Mouse (Mus musculus): Measurements from ENCODE around the gene Zhx3. TPM values are rescaled to one million over a fixed set of nuclear protein-coding genes. Genes with fewer than 3 reads are reported as not detected.

The Zhx3 gene
- polyA plus RNA-seq, 2 experiments = 0.73 to 1.6 TPM

DNA sequence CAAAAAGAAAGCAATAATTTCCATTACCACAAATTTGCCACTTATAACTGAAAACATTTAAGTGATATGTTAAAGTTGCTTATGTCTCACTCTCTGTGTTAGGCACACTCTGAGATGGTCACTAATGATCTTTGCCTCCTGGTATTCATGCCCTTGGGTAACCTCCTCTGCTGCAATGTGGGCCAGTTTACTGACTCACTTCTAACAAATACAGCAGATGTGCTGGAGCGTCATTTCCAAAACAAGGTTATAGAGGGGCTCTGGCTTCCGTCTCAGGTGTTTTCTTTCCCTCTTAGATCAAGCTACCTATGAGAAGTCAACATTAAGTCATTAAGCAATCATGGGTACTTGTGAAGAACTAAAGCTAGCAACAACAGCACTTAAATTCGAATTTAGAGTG, 22.4 kb downstream of the Zhx3 start:
- H3K4me1 ChIP-seq (replicated peaks; ENCODE audit: control insufficient read depth in 2 of 2, insufficient read depth in 2 of 2, low read length in 1 of 2) = no peaks in the 10 kb centered on the region
- H3K9ac ChIP-seq (replicated peaks) = no peak overlapping the region
- TF ChIP-seq EP300 (IDR thresholded peaks at IDR 0.05; ENCODE audit: low read depth) = no peak
- TF ChIP-seq CTCF (IDR thresholded peaks at IDR 0.05; ENCODE audit: low read depth) = no peak
- no peaks in the 10 kb centered on the region for H3K36me3 ChIP-seq (replicated peaks; ENCODE audit: control insufficient read depth, insufficient read depth, low read depth)
- H3K9me3 ChIP-seq (ENCODE audit: control insufficient read depth, low read length) = no peaks in the 10 kb centered on the region
- H3K27me3 ChIP-seq (ENCODE audit: control insufficient read depth, insufficient read depth, low read length) = no peaks in the 10 kb centered on the region
- WGBS (ENCODE audit: insufficient replicate concordance) = 53% methylated on average over 3 of the region's 3 CpGs
- H3K4me2 ChIP-seq (ENCODE audit: low read depth) = no peak overlapping the region
- no peak for ATAC-seq (ENCODE audit: insufficient read depth)
- DNase-seq (ENCODE audit: low read depth in 3 of 3, low spot score in 3 of 3) = no peak
- H3K4me3 ChIP-seq (ENCODE audit: insufficient read depth in 1 of 2, low read depth in 2 of 2, low read length in 2 of 2) = no peak overlapping the region
- no peak overlapping the region for H3K27ac ChIP-seq

DNA sequence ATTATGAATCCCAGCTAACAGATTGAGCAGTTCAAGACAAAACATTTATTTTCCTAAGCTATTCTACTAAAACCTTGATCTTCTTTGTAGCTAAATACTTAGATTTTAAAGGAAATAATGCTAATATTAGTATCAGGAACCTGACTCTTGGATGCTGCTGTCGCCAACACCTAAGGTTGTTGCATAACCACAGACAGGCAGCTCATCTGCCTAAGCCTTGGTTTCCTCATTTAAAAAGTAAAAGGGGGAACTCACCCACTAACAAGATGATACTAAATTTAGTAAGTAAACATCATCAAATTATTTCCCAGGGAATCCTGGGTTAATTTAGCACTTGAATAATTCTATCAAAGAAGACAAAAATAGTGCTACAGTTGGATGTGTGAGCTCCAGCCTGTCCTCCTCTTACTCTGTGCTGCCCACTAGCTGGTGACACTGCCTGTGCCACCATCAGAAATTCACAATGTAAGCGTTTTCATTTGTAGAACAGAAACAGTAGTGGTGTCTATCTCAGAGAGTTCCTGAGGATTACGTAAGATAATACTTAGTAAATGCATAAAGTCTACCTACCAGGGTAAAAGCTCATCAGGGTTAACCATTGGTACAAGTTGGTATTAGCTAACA, 23.1 kb downstream of the Zhx3 start:
- no peak for DNase-seq (ENCODE audit: low read depth in 3 of 3, low spot score in 3 of 3)
- H3K36me3 ChIP-seq (replicated peaks; ENCODE audit: control insufficient read depth, insufficient read depth, low read depth) = no peaks in the 10 kb centered on the region
- 47% methylated on average over 3 of the region's 3 CpGs for WGBS (ENCODE audit: insufficient replicate concordance)
- H3K4me1 ChIP-seq (replicated peaks; ENCODE audit: control insufficient read depth in 2 of 2, insufficient read depth in 2 of 2, low read length in 1 of 2) = no peaks in the 10 kb centered on the region
- no peaks in the 10 kb centered on the region for H3K9me3 ChIP-seq (ENCODE audit: control insufficient read depth, low read length)
- TF ChIP-seq CTCF (IDR thresholded peaks at IDR 0.05; ENCODE audit: low read depth) = no peak
- no peak for TF ChIP-seq EP300 (IDR thresholded peaks at IDR 0.05; ENCODE audit: low read depth)
- no peak overlapping the region for H3K4me3 ChIP-seq (ENCODE audit: insufficient read depth in 1 of 2, low read depth in 2 of 2, low read length in 2 of 2)
- no peak for ATAC-seq (ENCODE audit: insufficient read depth)
- no peaks in the 10 kb centered on the region for H3K27me3 ChIP-seq (ENCODE audit: control insufficient read depth, insufficient read depth, low read length)
- no peak overlapping the region for H3K27ac ChIP-seq
- H3K9ac ChIP-seq (replicated peaks) = no peak overlapping the region
- no peak overlapping the region for H3K4me2 ChIP-seq (ENCODE audit: low read depth)

DNA sequence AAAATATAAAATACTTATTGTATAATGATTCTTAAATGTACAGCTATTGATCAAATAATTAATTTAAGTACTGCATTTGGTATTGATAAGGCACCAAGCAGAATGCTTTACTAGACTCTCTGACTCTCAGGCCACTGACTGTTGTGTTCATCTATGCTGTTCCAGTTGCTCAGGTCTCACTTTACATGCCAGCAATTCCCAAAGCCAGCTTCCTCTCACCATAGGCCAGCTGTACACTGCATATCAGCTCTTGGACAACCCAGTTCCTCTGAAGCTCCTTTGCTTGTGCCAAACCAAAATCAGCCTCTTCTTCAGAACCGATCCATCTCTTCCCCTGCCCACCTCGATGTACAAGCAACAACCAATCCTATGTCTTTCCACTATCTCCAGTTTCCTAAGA, 24.6 kb downstream of the Zhx3 start:
- 61% methylated on average over 2 of the region's 2 CpGs for WGBS (ENCODE audit: insufficient replicate concordance)
- no peak for DNase-seq (ENCODE audit: low read depth in 3 of 3, low spot score in 3 of 3)
- H3K9me3 ChIP-seq (ENCODE audit: control insufficient read depth, low read length) = no peaks in the 10 kb centered on the region
- H3K9ac ChIP-seq (replicated peaks) = no peak overlapping the region
- no peak for ATAC-seq (ENCODE audit: insufficient read depth)
- no peaks in the 10 kb centered on the region for H3K27me3 ChIP-seq (ENCODE audit: control insufficient read depth, insufficient read depth, low read length)
- H3K4me3 ChIP-seq (ENCODE audit: insufficient read depth in 1 of 2, low read depth in 2 of 2, low read length in 2 of 2) = no peak overlapping the region
- H3K4me1 ChIP-seq (replicated peaks; ENCODE audit: control insufficient read depth in 2 of 2, insufficient read depth in 2 of 2, low read length in 1 of 2) = no peaks in the 10 kb centered on the region
- TF ChIP-seq EP300 (IDR thresholded peaks at IDR 0.05; ENCODE audit: low read depth) = no peak
- no peak for TF ChIP-seq CTCF (IDR thresholded peaks at IDR 0.05; ENCODE audit: low read depth)
- H3K36me3 ChIP-seq (replicated peaks; ENCODE audit: control insufficient read depth, insufficient read depth, low read depth) = no peaks in the 10 kb centered on the region
- no peak overlapping the region for H3K27ac ChIP-seq
- no peak overlapping the region for H3K4me2 ChIP-seq (ENCODE audit: low read depth)

DNA sequence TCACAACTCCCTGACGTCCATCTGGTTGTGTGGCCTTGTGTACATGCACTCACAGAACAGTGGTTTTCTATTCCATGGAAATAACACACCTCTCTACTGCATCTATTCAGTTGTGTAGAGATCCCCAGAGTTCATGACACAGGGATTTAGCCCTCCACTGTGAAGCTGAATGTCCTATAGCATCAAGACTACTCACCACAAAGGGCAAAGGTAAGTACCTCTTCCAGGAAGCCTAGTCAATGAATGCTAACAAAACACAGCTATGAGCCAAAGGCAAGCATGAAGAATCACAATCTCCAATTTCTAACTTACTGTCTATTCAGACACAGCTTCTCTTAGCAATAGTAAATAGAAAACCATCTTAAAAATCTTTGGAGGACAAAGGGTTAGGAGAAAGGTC, 25.1 kb downstream of the Zhx3 start:
- no peaks in the 10 kb centered on the region for H3K27me3 ChIP-seq (ENCODE audit: control insufficient read depth, insufficient read depth, low read length)
- TF ChIP-seq EP300 (IDR thresholded peaks at IDR 0.05; ENCODE audit: low read depth) = no peak
- no peak for TF ChIP-seq CTCF (IDR thresholded peaks at IDR 0.05; ENCODE audit: low read depth)
- H3K4me1 ChIP-seq (replicated peaks; ENCODE audit: control insufficient read depth in 2 of 2, insufficient read depth in 2 of 2, low read length in 1 of 2) = no peaks in the 10 kb centered on the region
- WGBS (ENCODE audit: insufficient replicate concordance) = 58% methylated on average over 1 of the region's 1 CpGs
- H3K36me3 ChIP-seq (replicated peaks; ENCODE audit: control insufficient read depth, insufficient read depth, low read depth) = no peaks in the 10 kb centered on the region
- H3K4me3 ChIP-seq (ENCODE audit: insufficient read depth in 1 of 2, low read depth in 2 of 2, low read length in 2 of 2) = no peak overlapping the region
- no peak overlapping the region for H3K4me2 ChIP-seq (ENCODE audit: low read depth)
- ATAC-seq (ENCODE audit: insufficient read depth) (no peak), DNase-seq (ENCODE audit: low read depth in 3 of 3, low spot score in 3 of 3) (no peak)
- H3K9me3 ChIP-seq (ENCODE audit: control insufficient read depth, low read length) = no peaks in the 10 kb centered on the region
- H3K9ac ChIP-seq (replicated peaks) = no peak overlapping the region
- no peak overlapping the region for H3K27ac ChIP-seq

DNA sequence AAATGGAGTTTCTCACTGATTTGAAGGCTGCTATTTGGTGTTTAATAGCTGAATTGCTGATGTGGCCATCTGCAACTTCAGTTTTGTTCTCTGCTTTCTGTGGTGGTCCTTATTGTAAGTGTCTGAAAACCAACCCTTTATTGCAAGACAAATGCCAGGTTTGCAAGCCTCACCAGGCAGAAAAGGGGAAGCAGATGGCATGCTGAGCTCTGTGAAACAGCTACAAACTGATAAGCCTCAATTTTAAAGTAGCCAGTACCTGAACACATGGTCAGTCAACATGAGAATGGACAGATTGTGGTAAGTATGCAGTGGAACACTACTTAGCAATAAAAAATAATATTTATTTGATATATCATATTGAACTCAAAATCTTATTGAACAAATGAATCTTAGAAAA, 32.0 kb downstream of the Zhx3 start:
- ATAC-seq (ENCODE audit: insufficient read depth) = no peak
- no peak for DNase-seq (ENCODE audit: low read depth in 3 of 3, low spot score in 3 of 3)
- no peaks in the 10 kb centered on the region for H3K9me3 ChIP-seq (ENCODE audit: control insufficient read depth, low read length)
- H3K27ac ChIP-seq = no peak overlapping the region
- H3K4me1 ChIP-seq (replicated peaks; ENCODE audit: control insufficient read depth in 2 of 2, insufficient read depth in 2 of 2, low read length in 1 of 2) = no peaks in the 10 kb centered on the region
- H3K27me3 ChIP-seq (ENCODE audit: control insufficient read depth, insufficient read depth, low read length) = no peaks in the 10 kb centered on the region
- no peak overlapping the region for H3K9ac ChIP-seq (replicated peaks)
- H3K4me3 ChIP-seq (ENCODE audit: insufficient read depth in 1 of 2, low read depth in 2 of 2, low read length in 2 of 2) = no peak overlapping the region
- TF ChIP-seq EP300 (IDR thresholded peaks at IDR 0.05; ENCODE audit: low read depth) = no peak
- no peak for TF ChIP-seq CTCF (IDR thresholded peaks at IDR 0.05; ENCODE audit: low read depth)
- no peak overlapping the region for H3K4me2 ChIP-seq (ENCODE audit: low read depth)
- H3K36me3 ChIP-seq (replicated peaks; ENCODE audit: control insufficient read depth, insufficient read depth, low read depth) = no peaks in the 10 kb centered on the region
